Mouse (Mus musculus) lung, embryonic 16.5 days (tissue): ENCODE data around the gene Ifngr2. TPM values are rescaled to one million over a fixed set of nuclear protein-coding genes. Genes with fewer than 3 reads are reported as not detected.

Experiments
- ATAC-seq: fragments of 200-750 bp; cut with Nextera tagmentation; 2 replicates; pipeline ENCODE4 v1.8.0; 2017; ENCODE audit warnings: low read depth, mild to moderate bottlenecking, moderate library complexity
- H3K27ac ChIP-seq: fragments of 300-500 bp; sonication (generic); 2 replicates; pipeline ENCODE4 v1.5.1; 2014; ENCODE audit warnings: mild to moderate bottlenecking, control low read depth, low read length
- H3K27me3 ChIP-seq: fragments of 300-500 bp; sonication (generic); 2 replicates; pipeline ENCODE4 v1.6.1; 2014; ENCODE audit warnings: low read depth, low read length, mixed read lengths; ENCODE audit not compliant: control insufficient read depth, insufficient read depth
- H3K36me3 ChIP-seq: fragments of 300-500 bp; sonication (generic); 2 replicates; pipeline ENCODE4 v1.6.1; 2014; ENCODE audit warnings: low read length; ENCODE audit not compliant: control insufficient read depth, insufficient read depth
- H3K4me1 ChIP-seq: fragments of 300-500 bp; sonication (generic); replicated peaks from 2 replicates; pipeline ENCODE4 v1.6.1; 2014; ENCODE audit warnings: low read length, mixed read lengths; ENCODE audit not compliant: control insufficient read depth, insufficient read depth
- H3K4me2 ChIP-seq: fragments of 300-500 bp; sonication (generic); 2 replicates; pipeline ENCODE4 v1.6.1; 2014; ENCODE audit warnings: low read depth, low read length, control low read depth
- H3K4me3 ChIP-seq: fragments of 300-500 bp; sonication (generic); 2 replicates; pipeline ENCODE4 v1.5.1; 2014; ENCODE audit warnings: mild to moderate bottlenecking, low read length, control low read depth
- H3K9ac ChIP-seq: fragments of 300-500 bp; sonication (generic); 2 replicates; pipeline ENCODE4 v1.6.1; 2014; ENCODE audit warnings: low read length, control low read depth
- H3K9me3 ChIP-seq: fragments of 300-500 bp; sonication (generic); 2 replicates; pipeline ENCODE4 v1.6.1; 2016; ENCODE audit warnings: low read length; ENCODE audit not compliant: control insufficient read depth
- WGBS: fragments of 180-500 bp; shearing (Covaris S2); extraction: QIAGEN DNeasy Blood & Tissue Kit; methylation state at CpG from one replicate; pipeline ENCODE4 v1.1.7; 2014; 5-methylcytosine and 5-hydroxymethylcytosine counted together
- microRNA-seq: library from miRNA; unstranded; fragments of <30 nt; microRNA quantifications from one replicate; pipeline ENCODE4, GENCODE M21; 2016
- polyA plus RNA-seq: library from polyadenylated mRNA; unstranded; fragments of >200 nt; fragmentation: Nextera tagmentation; extraction: Ambion mirVana; gene quantifications from 2 replicates; pipeline ENCODE4 v1.2.1, GENCODE M21; 2015

The Ifngr2 gene
- polyA plus RNA-seq, 1 experiment from 2014 or later = 54.1 TPM

- H3K4me2 ChIP-seq = no peak overlapping the region
- H3K36me3 ChIP-seq = no peaks in the 10 kb centered on the region
- H3K27me3 ChIP-seq = no peaks in the 10 kb centered on the region
- 76% methylated on average over 6 of the region's 6 CpGs for WGBS
- H3K4me1 ChIP-seq = no peaks in the 10 kb centered on the region
- H3K9me3 ChIP-seq = no peaks in the 10 kb centered on the region
- H3K27ac ChIP-seq = no peak overlapping the region
- ATAC-seq = no peak
- H3K4me3 ChIP-seq = no peak overlapping the region
- no peak overlapping the region for H3K9ac ChIP-seq
Observed at GRCm38 (mm10) chr16:91605156-91605555, 58.3 kb downstream of the Ifngr2 start.

- Histone ChIP-seq H3K4me3 (no peak overlapping the region), H3K36me3 (no peaks in the 10 kb centered on the region), H3K9ac (no peak overlapping the region), H3K27me3 (no peaks in the 10 kb centered on the region), H3K4me1 (no peaks in the 10 kb centered on the region), H3K9me3 (no peaks in the 10 kb centered on the region), H3K27ac (no peak overlapping the region), H3K4me2 (no peak overlapping the region)
- no peak for ATAC-seq
- whole genome bisulfite sequencing = 81% methylated on average over 8 of the region's 8 CpGs
Observed at GRCm38 (mm10) chr16:91606958-91607357, 60.1 kb downstream of the Ifngr2 start.

- ATAC-seq = 0 out of 2 replicates have a peak, but pooled peaks have one; percentile 36
Observed at GRCm38 (mm10) chr16:91609501-91610245, 62.8 kb downstream of the Ifngr2 start.

GRCm38 (mm10) chr16:91611248-91611647, 64.4 kb downstream of the Ifngr2 start:
- H3K9ac ChIP-seq = no peak overlapping the region
- no peaks in the 10 kb centered on the region for H3K36me3 ChIP-seq
- no peak for ATAC-seq
- 63% methylated on average over 11 of the region's 11 CpGs for WGBS
- no peaks in the 10 kb centered on the region for H3K9me3 ChIP-seq
- H3K4me3 ChIP-seq = no peak overlapping the region
- H3K27ac ChIP-seq = no peak overlapping the region
- no peaks in the 10 kb centered on the region for H3K4me1 ChIP-seq
- H3K4me2 ChIP-seq = no peak overlapping the region
- no peaks in the 10 kb centered on the region for H3K27me3 ChIP-seq

More at GRCm38 (mm10) chr16:91609501-91610245, 62.8 kb downstream of the Ifngr2 start:
- Histone ChIP-seq H3K9me3 (no peaks in the 10 kb centered on the region), H3K27me3 (no peaks in the 10 kb centered on the region), H3K4me2 (no peak overlapping the region), H3K4me3 (no peak overlapping the region), H3K36me3 (no peaks in the 10 kb centered on the region), H3K27ac (no peak overlapping the region), H3K9ac (no peak overlapping the region), H3K4me1 (no peaks in the 10 kb centered on the region)
- WGBS = 53% methylated on average over 9 of the region's 9 CpGs

GRCm38 (mm10) chr16:91612525-91612924, 65.7 kb downstream of the Ifngr2 start:
- Histone ChIP-seq H3K36me3 (no peaks in the 10 kb centered on the region), H3K9me3 (no peaks in the 10 kb centered on the region), H3K4me1 (no peaks in the 10 kb centered on the region), H3K27me3 (no peaks in the 10 kb centered on the region), H3K9ac (no peak overlapping the region), H3K4me2 (no peak overlapping the region), H3K4me3 (no peak overlapping the region), H3K27ac (no peak overlapping the region)
- no peak for ATAC-seq
- 62% methylated on average over 5 of the region's 5 CpGs for WGBS

GRCm38 (mm10) chr16:91614552-91614951, 67.7 kb downstream of the Ifngr2 start:
- no peaks in the 10 kb centered on the region for H3K9me3 ChIP-seq
- no peaks in the 10 kb centered on the region for H3K4me1 ChIP-seq
- H3K36me3 ChIP-seq = no peaks in the 10 kb centered on the region
- 80% methylated on average over 6 of the region's 6 CpGs for WGBS
- H3K27me3 ChIP-seq = no peaks in the 10 kb centered on the region
- H3K27ac ChIP-seq = no peak overlapping the region
- no peak overlapping the region for H3K4me3 ChIP-seq
- ATAC-seq = no peak
- H3K4me2 ChIP-seq = no peak overlapping the region
- no peak overlapping the region for H3K9ac ChIP-seq

Small RNA genes lying within 50 kb of the gene (microRNA-seq; reads per million reads assigned to microRNA genes)
- not detected for gene Mir6367

Other genes with a start within 250 kb of the Ifngr2 start
- gene Ifnar2, start 174.3 kb upstream of the Ifngr2 start, polyA plus RNA-seq = 69.6 and 73.0 TPM in 2 replicates
- not detected in 2 replicates for gene Gm21970, start 155.4 kb upstream of the Ifngr2 start, polyA plus RNA-seq
- gene Il10rb, start 140.9 kb upstream of the Ifngr2 start, polyA plus RNA-seq = 56.8 and 61.5 TPM in 2 replicates
- 65.0 and 69.3 TPM in 2 replicates for gene Ifnar1, start 61.8 kb upstream of the Ifngr2 start, polyA plus RNA-seq
- 55.4 and 59.1 TPM in 2 replicates for gene Tmem50b, start 50.7 kb downstream of the Ifngr2 start, polyA plus RNA-seq
- 2.2 and 2.9 TPM in 2 replicates for gene Dnajc28, start 72.0 kb downstream of the Ifngr2 start, polyA plus RNA-seq
- 92.7 and 98.9 TPM in 2 replicates for gene Gart, start 99.9 kb downstream of the Ifngr2 start, polyA plus RNA-seq
- gene Son, start 100.4 kb downstream of the Ifngr2 start, polyA plus RNA-seq = 113 and 118 TPM in 2 replicates
- 20.8 and 22.2 TPM in 2 replicates for gene Donson, start 141.7 kb downstream of the Ifngr2 start, polyA plus RNA-seq
- 74.2 and 75.1 TPM in 2 replicates for gene Cryzl1, start 181.9 kb downstream of the Ifngr2 start, polyA plus RNA-seq
- gene Itsn1, start 182.2 kb downstream of the Ifngr2 start, polyA plus RNA-seq = 17.8 and 18.0 TPM in 2 replicates